Mouse (Mus musculus) ovary, postnatal 36 days (tissue): Measurements from ENCODE around the gene Mgmt.

Experiments
- DNase-seq: peaks from one replicate; pipeline ENCODE4 v3.0.0; 2022; ENCODE audit warnings: low spot score, mixed read lengths

Gene Mgmt

DNA sequence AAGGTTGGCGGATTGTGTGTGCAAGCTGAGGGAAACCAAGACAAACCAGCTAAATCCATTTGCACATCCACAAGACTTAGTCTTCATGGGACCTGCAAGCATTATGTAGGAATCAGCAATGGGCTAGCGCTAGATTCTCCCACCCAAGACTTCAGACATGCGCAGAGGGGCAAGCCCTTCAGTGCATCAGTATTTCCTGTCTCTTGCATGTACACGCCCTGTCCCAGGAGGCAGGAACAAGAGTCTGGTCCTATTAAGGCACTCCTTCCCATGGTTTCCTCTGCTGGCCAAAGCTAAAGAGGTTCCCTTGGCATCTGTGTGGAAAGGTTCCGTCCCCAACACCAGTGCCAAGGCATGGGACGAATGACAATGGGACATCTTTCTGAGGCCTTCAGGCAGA lies 166.7 kb downstream of the Mgmt start:
- DNase-seq, result no peak

GRCm38 (mm10) chr7:137064255-137064654 lies 169.8 kb downstream of the Mgmt start:
- DNase-seq, result no peak

- no peak for DNase-seq
These were observed 171.0 kb downstream of the Mgmt start for GRCm38 (mm10) chr7:137065408-137065807.

- DNase-seq, result no peak
These were observed 171.8 kb downstream of the Mgmt start for GRCm38 (mm10) chr7:137066211-137066610.

DNA sequence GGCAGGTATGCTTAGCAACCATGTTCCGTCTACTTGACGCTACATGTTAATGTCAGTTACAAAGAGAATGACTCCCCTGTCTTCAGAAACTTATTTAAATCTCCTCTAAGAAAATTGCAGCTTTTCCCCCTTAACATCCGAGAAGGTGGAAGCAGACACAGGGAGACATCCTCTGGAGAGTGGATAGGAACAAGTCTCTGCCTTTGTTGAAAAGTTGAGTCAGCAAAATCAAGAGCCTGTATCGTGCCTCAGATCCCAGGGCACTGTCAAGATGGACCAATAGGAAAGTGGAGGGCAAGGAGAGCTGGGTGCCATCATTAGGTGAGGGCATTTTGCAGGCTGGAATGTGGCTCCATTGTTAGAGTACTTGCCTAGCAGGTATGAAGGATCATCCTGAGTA lies 172.6 kb downstream of the Mgmt start:
- DNase-seq, result no peak

DNA sequence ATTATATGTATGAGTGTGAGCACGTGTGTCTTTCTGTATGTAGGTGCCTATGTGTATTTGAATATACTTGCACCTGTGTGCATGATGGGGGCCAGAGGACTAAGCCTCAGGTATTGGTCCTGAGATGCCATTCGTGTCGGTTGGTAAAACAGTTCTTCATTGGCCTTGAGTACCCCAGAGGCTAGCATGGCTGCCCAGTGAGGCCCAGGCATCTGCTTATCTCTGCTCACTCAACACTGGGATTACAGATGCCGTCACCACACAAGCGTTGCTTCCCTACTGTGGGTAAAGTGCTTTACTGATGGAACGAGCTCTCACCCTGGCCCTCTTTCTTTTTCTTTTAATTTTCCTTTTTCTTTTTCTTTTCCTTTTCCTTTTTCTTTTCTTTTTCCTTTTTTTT lies 173.3 kb downstream of the Mgmt start:
- no peak for DNase-seq

DNA sequence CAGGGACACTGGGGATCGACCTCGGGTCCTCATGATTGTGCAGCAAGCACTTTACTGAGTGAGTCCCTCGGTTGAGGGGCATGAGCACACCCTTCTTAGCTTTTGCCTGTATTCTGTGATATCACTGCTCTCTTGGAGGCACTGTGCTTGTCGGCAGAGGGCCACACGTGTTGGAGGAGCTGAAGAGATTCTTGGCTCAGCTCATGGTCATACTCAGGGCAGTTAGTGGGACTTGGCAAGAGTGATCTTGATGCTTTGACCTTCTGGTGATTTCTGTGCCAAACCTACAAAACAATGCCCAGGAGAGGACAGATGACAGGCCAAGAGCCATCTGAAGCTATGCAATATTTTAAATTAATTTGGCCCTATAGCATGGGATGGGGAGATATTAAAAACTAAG lies 174.4 kb downstream of the Mgmt start:
- DNase-seq, result no peak

GRCm38 (mm10) chr7:137069768-137070167 lies 175.4 kb downstream of the Mgmt start:
- DNase-seq, result peak; percentile 29

- no peak for DNase-seq
These were observed 176.9 kb downstream of the Mgmt start for GRCm38 (mm10) chr7:137071346-137071745.

DNA sequence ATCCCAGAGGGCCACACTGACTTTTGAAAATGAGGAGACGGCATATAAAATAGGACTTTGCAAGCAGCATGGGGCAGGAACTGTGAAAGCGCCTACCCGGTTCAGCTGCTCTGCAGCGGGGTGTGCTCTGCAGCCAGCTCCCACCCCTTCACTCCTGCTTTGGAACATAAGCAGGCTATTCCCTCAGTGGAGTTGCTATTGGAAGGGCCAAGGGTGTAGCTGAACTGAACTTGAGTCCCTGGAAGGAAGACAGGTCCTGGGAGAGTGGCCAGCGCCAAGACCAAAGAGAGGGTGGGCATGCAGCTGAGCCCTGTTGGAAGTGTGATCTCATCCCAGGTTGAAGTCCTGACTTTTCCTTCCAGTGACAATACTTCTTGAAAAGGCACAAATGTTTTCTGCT lies 179.5 kb downstream of the Mgmt start:
- no peak for DNase-seq

DNA sequence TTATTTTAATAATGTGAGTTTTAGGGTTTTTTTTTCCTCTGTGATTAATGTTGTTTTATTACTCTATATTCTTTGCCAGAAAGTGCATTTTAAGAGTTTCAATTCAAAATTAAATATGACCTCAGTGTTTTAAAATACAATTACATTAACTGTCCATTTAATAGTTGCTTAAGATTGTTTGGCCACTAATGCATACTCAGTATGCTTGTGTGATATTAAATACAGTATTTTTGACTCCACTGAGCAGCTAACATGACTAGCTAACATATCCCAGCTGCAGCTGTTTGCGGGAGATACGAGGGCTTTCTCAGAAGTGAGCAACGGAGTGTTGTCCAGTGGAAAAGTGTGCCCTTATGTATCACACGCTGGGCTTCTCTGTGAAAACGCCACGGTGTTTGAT lies 179.9 kb downstream of the Mgmt start:
- DNase-seq, result no peak

GRCm38 (mm10) chr7:137075301-137075700 lies 180.9 kb downstream of the Mgmt start:
- DNase-seq, result no peak

DNA sequence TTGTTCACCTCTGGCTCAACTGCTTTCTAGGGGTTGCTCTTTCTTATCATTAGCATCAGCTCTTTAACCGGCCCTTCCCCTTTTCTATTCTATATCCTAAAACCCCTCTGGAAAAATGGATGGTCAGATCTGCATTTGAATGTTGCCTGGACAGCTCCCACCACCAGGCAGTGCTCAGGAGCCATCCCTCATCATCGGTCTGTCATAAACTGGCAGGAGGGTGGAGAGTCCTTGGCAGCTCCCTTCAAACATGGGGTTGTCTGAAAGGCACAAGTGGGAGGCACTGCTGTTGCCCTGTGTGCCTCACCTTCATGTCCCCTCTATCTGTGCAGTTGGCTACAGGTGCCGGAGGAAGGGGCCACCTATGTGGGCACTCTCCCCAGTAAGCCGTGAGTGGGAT lies 185.8 kb downstream of the Mgmt start:
- no peak for DNase-seq

- no peak for DNase-seq
These were observed 187.8 kb downstream of the Mgmt start for GRCm38 (mm10) chr7:137082171-137082570.

DNA sequence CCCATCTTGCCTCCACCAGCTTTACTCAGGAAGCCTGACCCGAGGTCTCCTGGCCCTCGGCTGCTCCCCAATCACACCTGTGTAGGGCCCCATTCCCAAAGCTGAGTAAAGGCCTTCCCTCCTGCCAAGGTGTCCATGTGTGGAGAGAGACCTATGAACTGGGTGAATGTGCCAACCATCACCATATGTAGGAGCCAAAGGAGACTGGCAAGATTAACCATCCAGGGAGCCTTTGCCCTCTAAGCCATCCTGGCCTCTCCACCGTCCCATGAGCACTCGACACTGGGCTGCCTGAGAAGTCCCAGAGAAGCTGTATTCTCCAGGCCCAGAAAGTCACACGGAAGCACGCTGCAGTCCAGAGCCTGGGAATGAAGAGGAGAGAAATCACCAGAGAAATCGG lies 190.2 kb downstream of the Mgmt start:
- no peak for DNase-seq

DNA sequence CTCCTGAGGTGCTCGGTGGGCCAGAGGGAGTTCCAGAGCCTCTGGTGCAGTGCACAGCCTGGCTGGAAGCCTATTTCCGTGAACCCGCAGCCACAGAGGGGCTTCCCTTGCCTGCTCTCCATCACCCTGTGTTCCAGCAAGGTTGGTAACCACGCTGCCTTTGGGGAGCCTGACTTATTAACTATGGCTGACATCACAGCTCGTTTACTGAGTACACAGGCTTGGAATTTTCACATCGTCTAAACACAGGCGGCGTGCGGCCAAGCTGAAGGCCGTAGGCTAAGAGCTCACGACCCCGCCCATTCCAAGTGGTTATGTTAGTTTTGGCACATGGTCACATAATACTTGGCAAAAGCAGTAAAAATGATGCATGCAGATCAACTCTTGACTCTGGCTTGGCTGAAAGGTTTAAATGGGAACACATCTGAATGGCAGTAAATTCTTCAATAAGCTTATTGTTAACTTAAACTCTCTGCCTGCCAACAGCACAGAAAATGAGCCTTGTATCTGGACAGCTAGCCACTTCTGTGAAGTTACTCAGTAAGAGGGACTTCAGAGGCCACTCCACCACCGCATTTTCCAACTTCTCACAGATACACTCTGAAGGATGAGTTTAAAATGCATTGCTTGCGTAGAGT lies 191.7 kb downstream of the Mgmt start:
- peak; percentile 71 for DNase-seq

DNA sequence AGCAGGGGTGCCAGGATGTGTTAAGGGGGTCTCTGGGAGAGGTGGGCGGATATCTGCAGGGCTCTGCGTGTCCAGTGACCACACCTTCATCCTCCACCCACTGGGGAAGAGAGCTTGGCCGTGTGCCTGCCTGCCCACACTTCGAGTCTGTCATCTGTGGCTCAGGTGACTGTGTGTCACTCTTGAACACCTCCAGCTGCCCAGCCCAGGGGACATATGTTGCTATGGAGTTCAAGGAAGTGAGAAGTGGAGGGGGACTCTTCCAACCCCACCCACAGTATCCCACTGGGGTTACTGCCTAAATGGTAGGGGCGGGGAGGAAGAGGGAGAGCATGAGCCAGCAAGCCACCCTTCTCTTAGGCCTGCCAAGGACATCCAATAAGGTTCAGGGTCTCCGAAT lies 192.7 kb downstream of the Mgmt start:
- DNase-seq, result no peak

- no peak for DNase-seq
These were observed 193.7 kb downstream of the Mgmt start for GRCm38 (mm10) chr7:137088141-137088540.

DNA sequence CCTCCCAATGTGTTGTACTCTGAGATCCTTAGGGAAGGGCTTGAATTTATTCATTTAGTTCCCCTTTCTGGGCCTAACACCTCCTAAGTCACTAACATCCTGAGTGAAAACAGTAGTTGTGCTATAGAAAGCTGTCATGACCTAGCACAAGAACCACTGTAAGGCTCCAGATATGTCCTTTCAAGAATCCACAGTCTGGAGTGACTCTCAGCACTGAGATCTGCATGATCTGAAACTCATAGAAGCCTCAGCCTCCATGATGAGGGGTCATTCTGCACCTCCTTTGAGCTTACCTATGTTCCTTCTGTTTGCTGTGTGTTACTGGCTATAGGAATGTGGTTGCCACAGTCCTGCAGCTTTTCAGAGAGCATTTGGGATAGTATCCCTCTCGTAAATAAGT lies 200.1 kb downstream of the Mgmt start:
- DNase-seq, result no peak

GRCm38 (mm10) chr7:137095702-137096101 lies 201.3 kb downstream of the Mgmt start:
- no peak for DNase-seq

DNA sequence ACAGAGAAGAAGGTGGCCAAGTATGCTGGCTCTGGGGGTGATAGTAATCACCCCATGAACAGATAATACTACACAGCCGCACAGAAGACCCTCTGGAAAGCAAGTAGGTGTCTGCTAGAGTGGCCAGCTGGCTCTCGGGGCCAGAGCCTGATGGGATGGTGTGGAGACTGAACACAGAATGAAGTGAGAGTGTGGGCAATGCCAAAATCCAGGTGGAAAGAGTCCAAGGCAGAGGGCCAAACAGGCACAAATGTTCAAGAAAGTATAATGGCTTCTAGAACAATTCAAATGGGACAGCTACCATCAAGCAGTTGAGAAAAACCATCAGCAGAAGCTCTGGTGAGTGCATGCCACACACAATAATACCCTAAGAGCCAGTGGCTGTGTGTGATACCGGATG lies 205.4 kb downstream of the Mgmt start:
- DNase-seq, result no peak

GRCm38 (mm10) chr7:137102606-137103195 lies 208.3 kb downstream of the Mgmt start:
- no peak for DNase-seq

DNA sequence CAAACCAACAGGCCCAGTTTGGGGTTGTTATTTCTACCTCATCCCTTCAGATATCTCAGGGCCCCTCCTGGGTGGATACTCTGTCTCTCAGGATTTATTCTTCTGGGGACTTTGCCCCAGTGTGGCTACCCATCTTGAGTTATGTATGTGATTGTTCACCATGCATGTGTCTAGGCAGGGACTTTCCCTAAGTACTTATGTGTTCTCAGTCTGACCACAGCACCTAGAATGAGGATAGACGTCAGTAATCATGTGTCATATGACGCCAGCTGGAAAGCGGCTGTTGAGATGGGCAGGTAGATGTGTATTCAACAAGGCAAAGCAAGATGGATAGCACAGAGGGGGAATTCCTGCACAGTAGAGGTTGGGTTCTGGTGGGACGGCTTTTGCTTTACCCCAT lies 217.7 kb downstream of the Mgmt start:
- no peak for DNase-seq

DNA sequence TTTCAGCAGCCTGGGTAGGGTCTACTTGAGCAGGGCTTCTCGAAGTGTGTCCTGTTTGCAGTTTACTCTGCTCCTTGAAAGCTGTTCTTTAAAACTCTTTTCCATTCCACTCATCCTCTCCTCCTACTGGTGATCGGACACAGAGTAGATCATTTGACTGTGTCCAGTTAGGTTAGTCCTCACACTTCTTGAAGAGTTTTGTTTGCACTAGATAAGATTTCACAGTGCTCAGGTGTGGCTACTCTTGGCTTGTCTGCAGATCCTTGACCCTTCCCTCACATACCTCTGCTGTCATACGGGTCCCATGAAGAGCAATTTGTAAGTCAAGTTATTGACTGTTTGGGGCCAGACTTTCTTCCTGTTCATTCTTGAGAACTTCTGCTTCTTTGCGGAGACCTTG lies 221.8 kb downstream of the Mgmt start:
- no peak for DNase-seq
